Mouse (Mus musculus) adipocyte (in vitro differentiated cells): Measurements from ENCODE around the gene Iqschfp.

Experiments
- DNase-seq: peaks from one replicate; pipeline ENCODE4 v3.0.0-alpha.2; 2016; ENCODE audit warnings: low spot score

Gene Iqschfp

DNA sequence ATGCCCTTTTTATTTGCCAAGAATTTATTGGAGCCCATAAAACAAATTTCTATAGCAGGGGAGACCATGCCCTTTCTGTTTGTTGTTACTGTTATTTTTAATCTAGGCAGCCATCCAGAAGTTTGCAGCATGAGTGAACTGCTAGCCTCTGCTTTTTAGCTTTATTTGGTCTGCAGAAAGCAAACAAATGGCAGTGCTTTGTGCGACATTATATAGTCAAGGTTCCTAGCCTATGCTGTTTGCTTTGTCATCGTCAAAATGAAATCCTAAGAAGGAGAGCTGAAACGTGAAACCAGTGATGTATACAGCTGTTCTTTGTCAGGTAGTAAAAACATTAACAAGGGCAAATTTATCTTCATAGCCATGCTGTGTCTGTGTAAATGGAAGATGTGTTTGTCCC, 459.4 kb downstream of the Iqschfp start:
- no peak for DNase-seq

- no peak for DNase-seq
These were observed 460.9 kb downstream of the Iqschfp start for GRCm38 (mm10) chr3:68352961-68353360.

GRCm38 (mm10) chr3:68353492-68353891, 461.5 kb downstream of the Iqschfp start:
- no peak for DNase-seq

DNA sequence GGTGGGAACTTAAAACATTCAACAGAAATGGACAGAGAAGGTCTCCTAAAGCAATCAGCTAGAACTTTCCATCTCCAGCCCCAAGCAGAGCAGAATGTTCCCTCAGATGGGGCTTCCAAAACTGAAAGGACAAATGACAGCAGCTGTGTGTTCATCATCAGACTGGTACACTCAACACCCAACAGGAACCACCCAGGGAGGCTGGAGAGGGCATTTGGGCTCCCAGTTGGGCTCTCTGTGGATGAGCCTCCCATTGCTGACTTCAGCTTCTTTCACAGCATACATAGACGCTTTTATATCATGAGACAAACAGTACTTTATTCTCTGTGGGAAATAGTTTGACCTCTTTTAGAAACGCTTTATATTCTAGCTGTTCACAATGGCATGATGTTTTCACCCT, 464.5 kb downstream of the Iqschfp start:
- DNase-seq, result no peak

DNA sequence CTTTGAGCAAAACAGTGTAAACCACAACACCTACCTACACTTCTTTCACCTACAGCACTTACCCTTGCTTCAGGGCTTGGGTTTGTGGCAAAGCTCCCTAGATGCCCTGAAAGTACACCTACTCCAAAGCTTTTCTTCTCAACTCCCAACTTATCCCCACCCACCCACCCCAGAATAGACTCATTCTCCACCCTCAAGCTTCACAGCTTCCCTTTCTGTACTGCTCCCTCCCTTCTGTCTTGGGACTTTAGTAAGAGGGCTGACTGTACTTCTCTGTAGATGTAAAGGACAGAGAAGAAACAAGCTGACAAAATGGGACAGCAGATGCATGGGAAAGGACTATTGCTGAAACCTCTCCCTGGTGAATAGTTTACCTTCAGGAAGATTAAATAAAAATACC, 476.0 kb downstream of the Iqschfp start:
- DNase-seq, result no peak

GRCm38 (mm10) chr3:68372925-68373324, 480.9 kb downstream of the Iqschfp start:
- no peak for DNase-seq

GRCm38 (mm10) chr3:68375100-68375508, 483.1 kb downstream of the Iqschfp start:
- DNase-seq, result no peak

- no peak for DNase-seq
These were observed 485.6 kb downstream of the Iqschfp start for GRCm38 (mm10) chr3:68377452-68378198.

GRCm38 (mm10) chr3:68378799-68379198, 486.8 kb downstream of the Iqschfp start:
- DNase-seq, result no peak

GRCm38 (mm10) chr3:68379242-68379641, 487.2 kb downstream of the Iqschfp start:
- no peak for DNase-seq

GRCm38 (mm10) chr3:68383672-68384071, 491.6 kb downstream of the Iqschfp start:
- no peak for DNase-seq

GRCm38 (mm10) chr3:68385544-68385943, 493.5 kb downstream of the Iqschfp start:
- DNase-seq, result no peak

- no peak for DNase-seq
These were observed 496.0 kb downstream of the Iqschfp start for GRCm38 (mm10) chr3:68388023-68388422.

DNA sequence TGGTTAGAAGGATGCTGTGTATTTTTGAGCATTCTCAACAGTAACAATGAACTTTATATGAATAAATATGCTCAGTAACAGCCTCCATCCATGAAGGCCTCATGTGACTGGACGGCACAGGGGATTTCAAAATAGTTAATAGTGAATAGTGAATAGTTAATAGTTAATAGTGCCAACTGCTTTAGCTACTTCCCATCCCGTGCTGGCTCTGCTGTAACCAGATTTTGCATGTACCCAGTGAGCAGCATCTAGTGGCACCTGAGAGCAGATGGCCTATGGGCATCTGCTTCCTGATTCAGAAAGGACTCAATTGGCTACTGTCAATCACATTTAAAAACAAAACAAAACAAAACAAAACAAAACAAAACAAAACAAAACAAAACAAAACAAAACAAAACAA, 501.5 kb downstream of the Iqschfp start:
- no peak for DNase-seq

DNA sequence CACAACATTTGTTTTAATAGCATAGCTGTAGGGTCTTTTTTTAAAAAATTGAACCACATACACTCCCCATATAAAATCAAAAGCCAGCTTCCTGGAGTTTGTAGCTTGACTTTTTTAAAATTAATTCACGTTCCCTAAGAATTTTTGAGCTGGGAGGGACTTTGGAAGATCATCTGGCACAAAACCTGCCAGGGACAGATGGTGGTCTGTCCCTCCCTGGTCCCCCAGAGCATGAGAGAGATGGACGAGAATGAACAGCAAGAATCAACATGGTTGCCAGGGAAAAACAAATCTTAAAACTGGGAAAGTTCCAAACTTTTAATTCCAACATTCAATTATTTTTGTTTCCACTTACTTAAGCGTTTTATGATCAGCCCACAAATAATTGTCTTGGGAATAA, 506.7 kb downstream of the Iqschfp start:
- no peak for DNase-seq

DNA sequence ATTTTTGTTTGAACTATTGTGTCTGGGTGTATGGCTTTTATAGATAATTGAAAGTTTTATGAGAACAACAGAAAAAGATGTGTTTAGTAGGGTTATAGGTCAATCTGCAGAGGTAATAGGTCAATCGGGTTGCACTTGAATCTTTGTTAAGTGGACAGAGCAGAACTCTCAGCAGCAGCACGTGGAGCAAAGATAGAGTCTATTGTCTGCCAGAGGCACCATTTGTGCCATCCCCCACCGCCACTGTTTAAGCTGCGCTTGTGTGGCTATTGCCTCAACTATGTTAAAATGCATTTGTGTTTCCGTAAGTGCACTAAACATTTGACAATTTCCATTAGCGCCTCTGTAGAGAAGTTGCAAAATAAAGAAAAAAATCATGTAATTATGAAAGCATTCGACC, 508.1 kb downstream of the Iqschfp start:
- no peak for DNase-seq

- DNase-seq, result no peak
These were observed 511.3 kb downstream of the Iqschfp start for GRCm38 (mm10) chr3:68403343-68403742.

GRCm38 (mm10) chr3:68403783-68404217, 511.8 kb downstream of the Iqschfp start:
- no peak for DNase-seq

DNA sequence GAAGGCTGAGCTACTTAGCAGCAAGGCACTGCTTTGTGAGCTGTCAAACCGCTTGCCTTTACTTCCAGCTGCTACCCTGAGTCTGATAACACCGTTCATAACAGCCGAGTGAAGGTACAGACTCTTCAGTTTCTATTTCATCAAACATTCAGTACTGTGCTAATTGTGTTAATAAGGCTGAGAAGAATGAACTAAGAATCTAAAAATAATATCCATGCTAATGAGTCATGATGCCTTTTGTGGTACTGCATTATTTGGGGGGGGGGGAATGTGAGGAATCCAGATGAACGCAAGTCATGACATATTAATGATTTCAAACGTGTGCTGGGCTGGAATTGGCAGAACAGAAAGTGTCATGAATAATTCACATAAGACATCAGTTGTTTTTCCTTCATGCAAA, 513.7 kb downstream of the Iqschfp start:
- DNase-seq, result no peak

DNA sequence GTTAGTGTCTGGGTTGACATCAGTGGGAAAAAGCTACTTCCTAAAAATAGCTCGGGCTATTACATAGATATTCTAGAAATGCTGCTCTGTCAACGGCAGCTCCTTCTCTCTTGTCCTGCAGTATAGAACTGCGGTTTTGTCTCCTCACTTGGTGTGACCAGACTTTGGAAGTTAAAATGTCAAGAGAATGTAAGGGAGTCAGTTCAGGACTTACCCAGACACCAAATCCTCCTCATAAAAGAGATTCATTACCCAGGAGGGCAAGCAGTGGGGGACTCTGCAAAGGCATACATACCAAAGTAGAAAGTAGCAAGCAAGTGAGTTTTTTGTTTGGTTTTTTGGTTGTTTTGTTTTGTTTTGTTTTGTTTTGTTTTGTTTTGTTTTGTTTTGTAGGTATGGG, 520.2 kb downstream of the Iqschfp start:
- DNase-seq, result no peak

- no peak for DNase-seq
These were observed 527.8 kb downstream of the Iqschfp start for GRCm38 (mm10) chr3:68419792-68420191.

- no peak for DNase-seq
These were observed 528.9 kb downstream of the Iqschfp start for GRCm38 (mm10) chr3:68420927-68421326.

DNA sequence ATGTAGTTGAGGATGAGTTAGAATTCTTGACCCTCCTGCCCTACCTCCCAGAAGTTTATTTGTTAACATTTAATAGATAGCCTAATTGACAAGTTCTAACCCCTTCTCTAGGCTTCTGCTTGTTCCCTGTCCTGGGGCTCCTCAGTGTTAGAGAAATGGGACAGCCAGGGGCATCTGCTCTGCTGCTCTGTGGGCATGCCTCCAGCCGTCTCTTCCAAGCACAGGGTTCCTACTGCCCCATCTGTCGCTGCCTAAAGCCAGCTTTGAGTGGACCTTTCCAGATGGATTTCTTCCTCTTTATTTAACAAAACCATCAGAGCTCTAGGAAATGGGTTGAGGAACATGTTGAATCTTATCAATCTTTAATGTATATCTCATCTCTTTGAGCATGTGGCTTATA, 529.8 kb downstream of the Iqschfp start:
- no peak for DNase-seq

DNA sequence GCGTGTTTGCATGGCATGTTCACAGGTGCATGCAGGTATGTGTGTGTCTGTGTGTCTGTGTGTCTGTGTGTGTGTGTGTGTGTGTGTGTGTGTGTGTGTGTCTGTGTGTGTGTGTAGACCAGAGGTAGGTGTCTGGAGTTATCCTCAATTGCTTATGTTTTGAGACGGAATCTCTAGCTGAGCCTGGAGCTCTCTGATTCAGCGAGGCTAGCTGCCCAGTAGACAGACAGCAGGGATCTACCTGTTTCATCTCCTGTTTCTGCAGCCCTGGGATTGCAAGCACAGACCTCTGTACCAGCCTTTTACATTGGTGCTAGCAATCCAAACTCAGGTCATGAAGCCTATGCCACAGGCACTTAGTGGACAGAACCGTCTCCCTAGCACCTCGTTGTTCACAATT, 536.0 kb downstream of the Iqschfp start:
- no peak for DNase-seq
